Mouse (Mus musculus): Measurements from ENCODE around the gene Scamp2.
A peak's percentile ranks its signal among the peaks of the same experiment; 100 is the strongest.

Gene Scamp2

GRCm38 (mm10) chr9:57560861-57561710 lies at the start of gene Scamp2:
Gene Scamp2, plus strand, starts transcription at chr9:57560943.
- DNase-seq, result peak; percentile 91

GRCm38 (mm10) chr9:57517113-57517512 lies 43.6 kb upstream of the Scamp2 start:
- DNase-seq, result peak; percentile 83

- no peak for DNase-seq
These were observed 40.2 kb upstream of the Scamp2 start for GRCm38 (mm10) chr9:57520375-57521055.

GRCm38 (mm10) chr9:57521056-57521911 lies 39.5 kb upstream of the Scamp2 start, which contains the start of gene Cox5a:
Gene Cox5a, plus strand, starts transcription at chr9:57521274.
- peak; percentile 93 for DNase-seq

- DNase-seq, result no peak
These were observed 38.5 kb upstream of the Scamp2 start for GRCm38 (mm10) chr9:57522114-57522860.

- no peak for DNase-seq
These were observed 37.9 kb upstream of the Scamp2 start for GRCm38 (mm10) chr9:57522861-57523246.

- DNase-seq, result no peak
These were observed 37.0 kb upstream of the Scamp2 start for GRCm38 (mm10) chr9:57523754-57524153.

GRCm38 (mm10) chr9:57524439-57524838 lies 36.3 kb upstream of the Scamp2 start:
- DNase-seq, result no peak

- no peak for DNase-seq
These were observed 35.2 kb upstream of the Scamp2 start for GRCm38 (mm10) chr9:57525516-57525915.

- no peak for DNase-seq
These were observed 34.3 kb upstream of the Scamp2 start for GRCm38 (mm10) chr9:57526435-57526834.

GRCm38 (mm10) chr9:57531946-57532345 lies 28.8 kb upstream of the Scamp2 start:
- DNase-seq, result no peak

- DNase-seq, result no peak
These were observed 24.4 kb upstream of the Scamp2 start for GRCm38 (mm10) chr9:57536362-57536761.

GRCm38 (mm10) chr9:57537044-57537727 lies 23.6 kb upstream of the Scamp2 start, which contains the start of gene Fam219b:
Gene Fam219b, plus strand, starts transcription at chr9:57537528.
- DNase-seq, result peak; percentile 91

- no peak for DNase-seq
These were observed 23.0 kb upstream of the Scamp2 start for GRCm38 (mm10) chr9:57537728-57538181.

- DNase-seq, result no peak
These were observed 21.2 kb upstream of the Scamp2 start for GRCm38 (mm10) chr9:57539550-57539949.

- DNase-seq, result peak; percentile 51
These were observed 19.4 kb upstream of the Scamp2 start for GRCm38 (mm10) chr9:57541312-57541711.

GRCm38 (mm10) chr9:57543951-57544350 lies 16.8 kb upstream of the Scamp2 start:
- no peak for DNase-seq

GRCm38 (mm10) chr9:57547287-57547686 lies 13.5 kb upstream of the Scamp2 start:
- no peak for DNase-seq

- no peak for DNase-seq
These were observed 12.9 kb upstream of the Scamp2 start for GRCm38 (mm10) chr9:57547869-57548268.

GRCm38 (mm10) chr9:57549186-57549585 lies 11.6 kb upstream of the Scamp2 start:
- no peak for DNase-seq

- DNase-seq, result no peak
These were observed 10.4 kb upstream of the Scamp2 start for GRCm38 (mm10) chr9:57550126-57550862.
